Mouse (Mus musculus): Measurements from ENCODE around the gene Zfp831.

The Zfp831 gene

DNA sequence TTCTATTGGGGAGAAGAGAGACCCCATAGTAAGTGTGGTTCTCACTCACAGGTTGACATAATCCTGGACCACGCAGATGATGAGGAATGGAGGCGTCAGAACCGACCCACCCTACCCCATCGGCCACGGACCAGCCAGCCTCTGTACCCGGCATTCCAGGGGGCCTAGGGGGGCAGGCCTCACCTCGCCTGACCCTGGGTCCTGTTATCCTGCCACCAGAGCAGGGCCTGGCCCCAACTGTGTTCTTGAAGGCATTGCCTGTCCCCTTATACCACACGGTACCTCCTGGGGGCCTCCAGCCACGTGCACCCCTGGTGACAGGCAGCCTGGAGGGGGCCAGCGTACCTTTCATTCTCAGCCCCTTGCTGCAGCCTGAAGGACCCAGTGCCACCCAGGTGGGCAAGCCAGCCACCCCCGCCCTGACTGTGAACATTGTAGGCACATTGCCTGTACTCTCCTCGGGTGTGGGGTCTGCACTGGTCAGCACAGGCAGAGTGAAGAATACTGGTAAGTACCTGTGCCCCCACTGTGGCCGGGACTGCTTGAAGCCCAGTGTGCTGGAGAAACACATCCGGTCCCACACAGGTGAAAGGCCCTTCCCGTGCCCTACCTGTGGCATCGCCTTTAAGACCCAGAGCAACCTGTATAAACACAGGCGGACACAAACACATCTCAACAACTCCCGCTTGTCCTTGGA, at the start of gene Zfp831:
Zfp831 (plus strand) TSS at position 87 of the 697 bp plus-strand sequence.
- in situ Hi-C loops (cut with MboI; ENCODE audit: low sequenced_read_pairs) = no loop called here

DNA sequence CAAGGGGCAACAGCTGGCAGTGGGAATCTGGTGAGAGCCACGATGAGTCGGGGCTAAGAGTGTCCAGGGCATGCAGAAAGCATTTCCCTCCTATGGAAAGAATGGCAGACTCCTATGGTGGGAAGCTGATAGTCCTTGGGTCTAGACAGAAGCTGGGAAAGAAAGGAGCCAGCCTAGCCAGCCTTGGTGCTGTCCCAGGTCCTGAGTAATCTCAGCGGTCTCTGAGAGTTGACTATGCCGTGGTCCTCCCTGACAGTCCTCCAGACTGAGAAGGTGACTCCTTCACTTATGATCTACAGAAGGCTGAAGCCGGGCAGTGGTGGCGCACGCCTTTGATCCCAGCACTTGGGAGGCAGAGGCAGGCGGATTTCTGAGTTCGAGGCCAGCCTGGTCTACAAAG, 48.4 kb upstream of the Zfp831 start:
- in situ Hi-C loops (cut with MboI; ENCODE audit: low sequenced_read_pairs) = no loop called here

DNA sequence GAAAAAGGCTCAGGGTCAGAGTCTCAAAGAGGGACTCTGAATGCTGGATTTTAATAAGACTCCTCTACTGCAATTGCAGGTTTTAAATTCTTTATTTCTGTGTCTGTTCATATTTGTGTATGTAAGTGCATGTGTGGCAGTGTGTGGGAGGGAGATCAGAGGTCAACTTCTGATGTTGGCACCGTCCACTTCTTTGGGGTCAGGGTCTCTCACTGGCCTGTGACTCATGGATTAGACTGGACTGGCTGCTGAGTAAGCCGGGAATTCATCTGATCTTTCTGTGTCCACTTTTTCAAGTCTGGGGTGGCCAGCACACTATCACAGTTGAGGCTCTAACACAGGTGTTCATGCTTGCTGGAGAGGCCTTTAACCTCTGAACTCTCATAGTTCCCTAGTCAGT, 47.7 kb upstream of the Zfp831 start:
- in situ Hi-C loops (cut with MboI; ENCODE audit: low sequenced_read_pairs) = no loop called here

DNA sequence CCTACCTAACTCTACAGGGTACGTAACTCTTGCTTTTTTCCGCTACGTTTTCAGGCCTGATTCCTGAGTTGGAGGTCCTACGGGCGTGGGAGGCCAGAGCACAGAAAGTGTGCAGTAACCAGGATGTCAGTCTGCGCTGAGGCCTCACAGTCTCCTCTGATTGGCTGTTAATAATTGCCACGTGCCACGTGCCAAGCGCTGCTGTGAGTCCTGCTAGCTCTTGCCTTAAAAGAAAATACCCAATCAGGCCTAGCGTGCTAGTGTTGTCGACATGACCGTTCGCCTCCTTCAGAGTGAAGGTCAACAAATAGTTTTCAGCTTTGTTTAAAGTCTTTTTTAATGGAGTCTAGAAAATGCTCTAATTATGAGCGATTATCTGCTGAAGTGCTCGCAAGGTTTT, 46.9 kb upstream of the Zfp831 start:
- in situ Hi-C loops (cut with MboI; ENCODE audit: low sequenced_read_pairs) = no loop called here

DNA sequence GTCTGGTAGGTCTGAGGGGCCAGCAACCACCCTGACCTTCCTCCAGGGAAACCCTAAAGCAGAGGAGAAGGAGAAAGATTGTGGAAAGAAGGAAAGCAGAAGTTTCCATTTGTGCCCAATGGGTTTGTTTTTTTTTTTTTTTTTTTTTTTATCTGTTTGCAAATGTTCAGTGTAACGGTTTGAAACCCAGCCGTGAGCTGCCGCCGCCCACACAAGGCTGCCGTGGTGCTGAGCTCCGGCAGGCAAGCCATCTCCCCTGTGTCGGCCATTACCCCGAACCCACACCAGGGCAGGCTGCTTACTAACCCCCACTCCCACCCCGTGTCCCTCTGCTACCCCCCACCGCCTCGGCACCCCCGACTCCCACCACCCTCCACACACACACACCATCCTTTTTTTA, 44.9 kb upstream of the Zfp831 start:
- in situ Hi-C loops (cut with MboI; ENCODE audit: low sequenced_read_pairs) = no loop called here

DNA sequence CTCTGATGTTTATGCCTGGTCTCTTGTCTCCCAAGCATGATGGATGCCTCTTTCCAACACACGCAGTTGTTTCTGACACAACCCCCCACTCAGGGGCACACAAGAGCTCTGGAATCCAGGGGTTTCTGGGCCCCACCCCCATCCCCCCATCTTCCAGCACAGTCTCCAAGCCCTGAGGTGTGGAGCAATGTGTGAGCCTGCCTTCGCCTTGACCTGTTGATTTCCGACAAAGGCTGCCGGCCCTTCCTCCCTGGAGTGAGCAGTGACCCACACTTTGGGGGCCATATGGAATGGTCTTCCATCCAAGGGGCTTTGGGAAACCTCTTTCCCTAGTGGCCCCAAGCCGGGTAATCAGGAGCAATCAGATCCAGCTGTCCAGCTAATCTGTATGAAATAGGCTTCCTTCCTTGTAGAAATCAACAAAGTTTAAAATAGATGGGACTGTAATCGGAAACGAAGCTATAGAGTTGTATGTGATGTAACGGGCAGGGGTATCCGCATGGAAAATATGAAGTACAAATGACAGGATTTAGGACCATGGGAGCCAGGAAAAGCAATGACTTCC, 44.2 kb upstream of the Zfp831 start:
- in situ Hi-C loops (cut with MboI; ENCODE audit: low sequenced_read_pairs) = no loop called here

DNA sequence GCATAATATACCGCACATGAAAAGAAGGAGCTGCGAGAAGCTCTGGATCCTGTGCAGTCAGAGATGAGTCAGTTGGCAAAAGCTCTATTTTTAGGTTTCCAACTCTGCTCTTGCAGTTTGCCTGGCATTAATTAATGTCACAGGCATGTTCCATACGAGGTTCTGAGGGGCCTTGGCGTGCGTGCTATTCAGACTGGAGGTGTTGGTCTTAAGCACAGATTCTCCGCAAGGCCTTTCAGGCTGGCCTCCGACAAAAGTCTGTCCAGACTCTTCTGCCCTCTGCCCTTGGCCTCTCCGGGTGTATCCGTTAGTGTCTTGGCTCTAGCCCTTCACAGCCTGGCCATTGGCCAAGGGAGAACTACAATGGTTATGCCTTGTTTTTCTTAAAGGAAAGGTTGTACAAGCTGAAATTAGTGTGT, 43.5 kb upstream of the Zfp831 start:
- in situ Hi-C loops (cut with MboI; ENCODE audit: low sequenced_read_pairs) = no loop called here

DNA sequence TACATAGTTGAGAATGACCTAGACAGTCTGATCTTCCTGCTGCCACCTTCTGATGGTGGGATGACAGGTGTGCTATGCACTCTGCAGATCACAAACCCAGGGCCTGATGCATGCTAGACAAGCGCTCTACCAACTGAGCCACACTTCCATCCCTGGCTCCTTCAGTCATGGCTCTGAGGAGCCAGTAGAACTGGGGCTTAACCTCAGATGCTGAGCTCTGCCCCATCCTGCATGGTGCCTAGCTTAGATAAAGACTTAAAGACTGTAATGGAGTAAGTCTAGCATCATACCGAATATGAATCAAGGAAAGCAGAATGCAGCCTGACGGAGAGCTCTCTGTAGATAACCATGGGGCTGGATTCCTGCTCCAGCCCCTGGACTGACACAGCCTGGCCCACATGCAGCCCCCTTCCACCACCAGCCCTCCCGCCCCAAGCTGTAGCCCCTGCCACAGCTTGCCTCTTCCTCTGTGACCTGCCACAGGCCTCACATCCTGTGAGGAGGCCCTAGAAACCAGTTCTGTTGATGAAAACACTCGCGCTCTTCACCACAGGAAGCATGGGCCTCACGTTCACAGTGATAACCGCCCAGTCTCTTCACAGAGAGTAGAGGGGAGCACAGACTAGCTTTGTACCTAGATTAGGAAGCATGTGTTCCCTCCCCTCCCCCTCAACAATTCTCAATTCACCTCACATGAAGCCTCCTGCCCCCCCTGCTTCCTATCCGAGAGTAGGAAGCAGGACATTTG, 41.2 kb upstream of the Zfp831 start:
- in situ Hi-C loops (cut with MboI; ENCODE audit: low sequenced_read_pairs) = no loop called here

DNA sequence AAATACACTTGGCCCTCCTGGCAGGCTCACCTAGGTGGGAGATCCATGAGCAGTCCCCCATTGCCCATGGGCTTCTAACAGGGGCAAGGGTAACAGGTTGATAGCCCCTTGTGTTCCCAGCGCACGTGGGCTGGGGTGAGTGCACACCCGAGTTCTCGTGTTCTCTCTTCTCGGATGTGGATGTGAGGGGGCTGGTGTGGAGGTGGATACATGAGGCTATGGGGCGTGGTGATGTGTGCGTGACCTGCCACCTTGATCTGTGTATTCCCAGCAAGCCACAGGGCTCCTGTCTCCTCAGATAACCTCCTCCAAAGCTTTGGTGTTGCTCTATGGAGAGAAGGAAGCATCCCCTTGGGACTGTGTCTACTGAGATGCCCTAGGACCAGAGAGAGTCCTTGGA, 40.0 kb upstream of the Zfp831 start:
- in situ Hi-C loops (cut with MboI; ENCODE audit: low sequenced_read_pairs) = no loop called here

DNA sequence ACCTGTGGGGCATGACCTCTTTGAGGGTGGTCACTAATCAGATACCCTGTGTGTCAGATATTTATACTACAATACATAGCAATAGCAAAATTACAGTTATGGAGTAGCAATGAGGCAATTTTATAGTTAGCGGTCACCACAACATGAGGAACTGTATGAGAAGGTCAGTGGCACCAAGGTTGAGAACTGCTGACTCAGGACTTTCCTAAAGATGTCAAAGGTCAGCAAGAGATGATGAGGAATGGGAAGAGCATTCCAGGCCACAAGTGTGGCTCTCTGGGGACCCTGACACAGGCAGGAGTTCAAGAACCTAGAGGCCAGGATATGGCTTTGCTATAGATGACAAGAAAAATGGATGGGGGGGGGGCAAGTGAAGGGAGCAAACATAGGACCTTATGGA, 38.3 kb upstream of the Zfp831 start:
- in situ Hi-C loops (cut with MboI; ENCODE audit: low sequenced_read_pairs) = no loop called here

DNA sequence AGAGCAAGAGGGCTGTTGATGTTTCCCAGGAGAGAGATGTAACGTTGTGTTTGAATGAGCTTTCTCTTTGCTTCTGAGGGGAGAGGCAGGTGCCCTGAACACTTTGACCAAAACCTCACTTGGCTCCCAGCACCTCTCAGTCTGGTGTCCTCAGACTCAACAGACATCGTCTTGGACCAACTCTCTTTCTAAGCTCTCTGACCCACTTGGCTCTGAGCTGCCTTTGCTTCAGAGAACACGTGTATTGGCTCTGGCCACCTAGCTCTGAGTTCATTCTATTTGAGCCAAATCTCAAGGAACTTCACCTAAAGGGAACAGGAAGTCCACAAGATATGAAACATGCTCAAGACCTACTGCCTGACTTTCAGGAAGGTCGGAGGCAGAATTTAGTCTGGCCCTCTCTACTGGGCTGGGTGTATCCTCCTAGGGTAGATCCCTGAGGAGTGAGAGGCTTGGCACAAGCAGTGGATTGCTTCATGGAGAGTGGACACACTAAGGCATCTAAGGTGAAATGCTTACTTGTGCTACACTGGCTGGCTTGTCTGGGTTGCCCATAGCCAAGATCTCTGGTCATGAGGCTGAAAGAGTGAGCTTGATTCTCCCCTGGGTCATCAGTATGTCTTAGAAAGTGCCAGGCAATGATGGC, 37.8 kb upstream of the Zfp831 start:
- in situ Hi-C loops (cut with MboI; ENCODE audit: low sequenced_read_pairs) = no loop called here

DNA sequence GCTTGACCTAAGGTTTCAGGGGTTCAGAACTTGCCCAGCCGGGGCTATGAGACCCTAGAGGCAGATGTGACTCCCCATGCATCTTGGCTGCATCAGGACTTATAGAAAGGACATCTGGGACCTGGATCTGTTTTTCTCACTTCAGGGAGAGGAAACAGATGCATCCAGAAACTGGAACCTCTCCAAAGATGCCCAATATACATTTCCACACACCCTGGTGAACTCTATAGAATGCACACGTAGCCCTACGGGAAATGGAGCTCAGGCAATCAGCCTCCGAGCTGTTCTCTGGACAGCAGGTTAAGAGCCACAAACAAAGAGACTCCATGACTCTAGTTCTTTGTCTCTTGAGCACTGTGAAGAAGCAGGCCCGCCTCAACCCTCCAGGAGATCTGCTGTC, 37.0 kb upstream of the Zfp831 start:
- in situ Hi-C loops (cut with MboI; ENCODE audit: low sequenced_read_pairs) = no loop called here

DNA sequence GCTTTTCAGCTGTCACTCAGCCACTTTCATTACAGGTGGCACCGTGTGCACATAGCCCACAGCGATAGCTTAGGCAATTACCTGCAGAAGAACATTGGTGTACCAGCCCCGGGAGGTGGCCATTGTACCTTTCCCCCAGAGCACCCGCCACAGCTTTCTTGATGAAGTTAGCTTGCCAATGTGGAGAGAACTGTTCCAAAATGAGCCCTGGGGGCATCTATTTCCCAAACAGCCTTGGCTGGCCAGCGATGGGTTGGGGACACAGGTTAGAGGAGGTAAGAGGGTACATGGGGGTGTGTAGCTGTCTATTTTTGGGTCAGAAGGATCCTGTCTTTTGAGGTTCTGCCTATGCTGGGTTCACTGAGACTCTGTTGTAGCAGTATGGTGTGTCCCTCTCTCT, 33.4 kb upstream of the Zfp831 start:
- in situ Hi-C loops (cut with MboI; ENCODE audit: low sequenced_read_pairs) = no loop called here

DNA sequence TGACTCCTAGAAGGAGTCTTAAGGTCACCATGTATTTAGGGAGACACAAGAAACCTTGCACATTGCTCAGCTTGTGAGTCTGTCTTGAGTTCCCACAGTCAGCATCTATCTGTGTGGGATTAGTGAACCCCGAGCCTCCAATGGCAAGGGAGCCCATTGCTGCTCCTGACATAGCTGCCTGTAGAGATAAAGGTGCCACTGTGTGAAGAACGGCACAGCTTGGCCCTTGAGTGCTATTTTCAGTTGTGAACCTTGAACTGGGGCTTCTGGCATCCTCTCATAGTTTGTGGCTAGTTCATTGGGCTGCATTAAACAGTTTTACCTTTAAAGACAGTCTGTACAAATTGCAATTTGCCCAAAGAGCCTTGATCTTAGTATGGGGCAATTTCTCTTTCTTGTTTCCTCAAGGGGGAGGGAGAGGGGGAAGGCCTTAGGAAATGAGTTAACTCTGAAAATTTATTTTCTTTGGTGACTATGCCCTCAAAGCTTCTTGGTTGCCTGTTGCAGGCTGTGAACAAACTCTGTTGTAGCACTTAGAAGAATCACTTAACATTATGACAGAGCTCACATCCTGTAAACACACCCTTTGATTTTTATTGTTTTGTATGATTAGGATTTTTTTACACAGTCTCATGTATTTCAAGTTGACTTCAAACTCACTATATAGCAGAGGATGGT, 30.8 kb upstream of the Zfp831 start:
- in situ Hi-C loops (cut with MboI; ENCODE audit: low sequenced_read_pairs) = no loop called here

DNA sequence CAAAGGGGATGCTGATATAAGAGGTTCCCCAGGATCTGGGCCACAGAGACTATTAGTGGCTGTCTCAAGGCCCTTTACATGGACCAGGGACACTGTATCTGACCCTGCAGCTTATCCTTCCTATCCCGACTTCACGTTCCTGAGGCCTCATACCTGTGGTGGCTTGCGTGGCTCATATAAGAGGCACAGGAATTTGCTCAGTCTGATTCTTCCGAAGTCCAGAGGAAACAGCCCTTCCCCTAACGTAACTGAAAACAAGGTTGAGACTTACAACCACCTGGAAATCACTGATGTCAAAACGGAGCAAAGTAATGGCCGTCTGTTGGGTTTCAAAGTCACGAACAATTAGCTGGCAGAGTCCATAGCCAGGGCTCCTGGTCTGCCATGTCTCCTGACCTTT, 30.1 kb upstream of the Zfp831 start:
- in situ Hi-C loops (cut with MboI; ENCODE audit: low sequenced_read_pairs) = no loop called here

DNA sequence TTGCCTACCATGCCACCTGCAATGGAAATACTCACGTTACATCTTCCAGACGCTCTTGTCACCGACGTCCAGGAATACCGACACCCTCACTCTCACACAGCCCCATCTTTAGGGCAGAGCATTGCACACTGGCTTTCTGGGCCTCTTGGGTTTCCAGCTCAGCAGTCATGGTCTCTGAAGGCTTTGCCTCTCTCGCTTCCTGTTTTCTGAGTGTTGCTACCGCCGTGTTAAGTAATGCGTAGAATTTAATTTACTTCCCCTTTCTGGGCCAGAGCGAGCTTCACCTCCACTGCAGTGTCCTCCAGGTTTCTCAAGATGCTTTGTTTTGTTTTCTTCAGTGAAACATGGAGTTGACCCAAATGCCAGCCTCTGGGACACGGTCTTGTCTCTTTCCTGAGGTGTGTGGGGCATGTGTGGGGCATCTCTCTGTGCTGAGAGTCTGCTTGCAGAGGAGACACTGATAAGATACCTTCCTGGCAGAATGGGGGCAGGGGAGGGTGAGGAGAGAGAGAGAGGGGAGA, 29.4 kb upstream of the Zfp831 start:
- in situ Hi-C loops (cut with MboI; ENCODE audit: low sequenced_read_pairs) = no loop called here

DNA sequence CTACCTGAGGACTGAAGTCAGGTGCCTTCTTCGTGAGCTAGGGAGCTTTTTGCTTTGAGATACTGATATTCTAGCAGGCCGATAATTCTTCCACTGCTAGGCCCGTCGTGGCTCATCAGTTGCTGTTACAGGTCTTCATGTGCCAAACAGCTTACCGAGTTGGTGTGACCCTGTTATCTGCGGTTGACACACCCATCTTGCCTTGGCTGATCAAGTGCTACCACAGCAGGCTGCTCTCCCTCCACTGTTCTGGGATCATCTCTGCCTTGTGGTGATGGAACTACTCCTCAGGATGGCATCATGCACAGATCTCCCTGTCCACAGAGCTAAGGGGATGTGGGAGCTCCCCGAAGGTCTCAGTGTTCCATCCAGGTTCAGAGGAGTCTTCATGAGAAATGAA, 21.5 kb upstream of the Zfp831 start:
- in situ Hi-C loops (cut with MboI; ENCODE audit: low sequenced_read_pairs) = no loop called here

DNA sequence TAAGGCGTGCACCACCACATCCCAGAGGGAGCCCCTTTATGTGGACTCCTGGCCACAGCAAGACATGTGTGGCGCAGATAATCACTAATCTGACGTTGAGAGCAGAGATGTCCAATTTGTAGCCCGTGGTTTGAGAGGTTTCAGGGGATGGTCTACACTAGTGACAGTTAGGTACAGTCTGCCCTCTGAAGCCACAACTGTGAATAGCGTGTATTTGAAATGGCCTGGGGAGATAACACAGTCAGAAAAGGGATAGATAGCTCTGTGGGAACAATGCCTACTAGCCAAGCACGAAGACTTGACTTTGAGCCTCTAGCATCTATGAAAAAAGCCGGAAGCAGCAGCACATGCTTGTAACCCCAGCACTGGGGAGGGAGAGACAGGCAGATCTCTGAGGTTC, 18.9 kb upstream of the Zfp831 start:
- in situ Hi-C loops (cut with MboI; ENCODE audit: low sequenced_read_pairs) = no loop called here

DNA sequence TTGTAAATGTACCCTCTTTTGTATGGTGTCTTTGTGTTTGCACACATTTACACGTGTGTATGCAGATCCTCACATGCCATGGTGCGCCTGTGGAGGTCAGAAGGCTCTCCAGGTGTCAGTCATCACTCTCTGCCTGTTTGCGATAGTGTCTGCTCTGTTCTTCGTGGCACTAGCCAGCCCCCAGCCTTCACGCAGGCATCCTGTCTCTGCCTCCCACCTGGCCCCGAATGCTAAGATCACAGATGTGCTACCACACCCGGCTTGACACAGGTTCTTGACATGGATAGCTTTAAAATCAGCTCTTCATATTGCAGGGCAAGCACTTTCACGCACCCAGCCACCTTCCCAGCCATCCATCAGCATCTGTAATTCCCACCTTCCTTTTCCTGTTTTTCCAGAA, 16.3 kb upstream of the Zfp831 start:
- in situ Hi-C loops (cut with MboI; ENCODE audit: low sequenced_read_pairs) = no loop called here

DNA sequence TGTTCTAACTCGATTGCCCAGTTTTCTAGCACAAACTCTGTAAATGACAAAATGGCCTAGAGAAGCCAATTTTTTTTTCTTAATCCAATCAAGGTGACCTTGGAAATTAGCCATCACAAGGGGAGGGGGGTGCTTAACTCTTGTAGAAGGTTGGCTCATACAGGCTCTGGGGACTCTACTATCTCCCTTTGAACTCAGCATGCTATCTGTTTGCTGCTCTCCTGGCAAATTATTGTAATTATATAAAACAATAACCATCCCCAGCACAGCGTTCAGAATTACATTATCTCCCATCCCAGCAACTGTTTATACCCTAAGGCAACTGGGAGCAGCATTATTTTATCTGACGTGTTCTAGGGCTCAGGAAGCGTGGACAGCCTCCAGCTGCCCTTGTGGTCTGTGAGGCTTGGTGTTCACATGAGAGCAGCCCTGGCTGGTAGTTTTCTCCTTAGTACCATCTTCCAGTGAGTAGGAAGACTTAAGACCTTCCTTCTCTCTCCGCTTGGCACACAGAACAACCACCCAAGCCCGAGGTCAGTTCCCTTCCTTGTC, 14.0 kb upstream of the Zfp831 start:
- in situ Hi-C loops (cut with MboI; ENCODE audit: low sequenced_read_pairs) = no loop called here

DNA sequence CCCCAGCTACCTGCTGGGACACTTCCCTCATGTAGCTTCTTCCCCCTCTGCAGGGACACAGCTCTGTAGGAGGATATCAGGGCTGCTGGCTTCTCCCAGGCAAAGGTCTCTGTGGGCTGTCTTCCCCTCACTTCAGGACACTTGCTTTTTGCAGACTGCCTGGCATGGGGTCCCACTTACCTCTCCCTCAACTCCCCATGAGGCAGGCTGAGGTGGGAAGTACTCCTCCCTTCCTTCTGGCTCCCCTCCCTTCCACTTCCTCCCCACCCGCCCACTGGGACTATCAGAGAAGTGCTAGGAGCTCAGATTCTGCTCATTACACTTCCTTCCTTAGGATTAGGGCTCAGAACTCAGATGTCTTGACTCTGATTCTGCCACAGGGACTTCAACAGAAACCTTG, 6.6 kb upstream of the Zfp831 start:
- in situ Hi-C loops (cut with MboI; ENCODE audit: low sequenced_read_pairs) = no loop called here

Measured in CH12F3 (cell line).